17 mouse cellular contexts compared by ENCODE assay signal in the genomic region with DNA sequence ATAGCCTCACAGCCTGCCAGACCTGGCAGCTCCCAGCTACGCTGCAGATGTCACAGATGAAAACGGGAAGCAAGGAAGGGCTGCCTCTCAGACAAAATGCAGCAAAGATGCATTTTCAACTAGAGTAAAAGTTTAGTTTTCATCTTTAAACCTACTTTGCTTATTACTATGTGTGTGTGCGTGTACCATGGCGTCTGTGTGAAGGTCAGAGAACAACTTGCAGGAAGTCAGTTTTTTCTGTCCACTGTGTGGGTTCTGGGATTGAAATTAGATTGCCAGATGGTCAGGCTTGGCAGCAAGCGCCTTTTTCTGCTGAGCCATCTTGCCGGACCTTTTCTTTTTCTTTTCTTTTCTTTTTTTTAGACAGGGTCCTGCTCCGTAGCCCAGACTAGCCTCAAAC. TPM values are rescaled to one million over a fixed set of nuclear protein-coding genes. Genes with fewer than 3 reads are reported as not detected.
DNase-seq lines count a peak whose midpoint lies in the region; ATAC-seq and TF ChIP-seq lines count a peak whose summit lies in the region.
"Had no signal": no experiment of that assay in that cellular context is flagged by ENCODE, and none has a peak within 500 bp of the region (broad histone marks: within the 10 kb centered on the region; RNA-seq: fewer than 3 reads in every experiment).

No protein-coding gene starts in this region.

- no peak for DNase-seq in forebrain, embryonic 14.5 days (ENCODE audit: low spot score)
- DNase-seq in forebrain, postnatal 0 days: no peak
- DNase-seq in kidney, adult 2 months: no peak
- DNase-seq in kidney, postnatal 10 days: no peak
- no peak for DNase-seq in spleen, adult 2 months (ENCODE audit: low read depth in 1 of 2, low spot score in 2 of 2)
- no peak for DNase-seq in spleen, postnatal 36 days (ENCODE audit: low spot score in 2 of 2)
- no peak for DNase-seq in ovary, postnatal 14 days (ENCODE audit: low spot score)
- no peak for DNase-seq in natural killer cell, adult 2 months (ENCODE audit: low spot score in 2 of 2)
- DNase-seq: gastrocnemius, postnatal 25 days; spleen, adult 18-20 months; thymus, postnatal 36 days had no signal

- H3K36me3 ChIP-seq in forebrain, embryonic 14.5 days (ENCODE audit: control insufficient read depth, insufficient read depth, low read length): peaks cover 71% of the 10 kb centered on the region
- peaks cover 70% of the 10 kb centered on the region for H3K36me3 ChIP-seq in forebrain, postnatal 0 days (ENCODE audit: insufficient read depth)
- no peaks in the 10 kb centered on the region; the same call in 1 of the 2 replicates for H3K36me3 ChIP-seq in kidney, adult 2 months (ENCODE audit: control insufficient read depth, insufficient read depth, low read length)
- peaks cover 34% of the 10 kb centered on the region for H3K36me3 ChIP-seq in spleen, adult 2 months (ENCODE audit: control insufficient read depth, insufficient read depth, low read length)

- 87% methylated on average over 7 of the region's 7 CpGs for WGBS in forebrain, embryonic 14.5 days
- WGBS in forebrain, postnatal 0 days: 70% methylated on average over 7 of the region's 7 CpGs
- WGBS in kidney, adult 2 months: 61% methylated on average over 7 of the region's 7 CpGs
- 90% methylated on average over 7 of the region's 7 CpGs for WGBS in spleen, adult 2 months

- no peaks in the 10 kb centered on the region for H3K9me3 ChIP-seq in forebrain, embryonic 14.5 days (replicated peaks; ENCODE audit: control insufficient read depth, low read length)
- no peaks in the 10 kb centered on the region for H3K9me3 ChIP-seq in forebrain, postnatal 0 days (ENCODE audit: low read length)
- H3K9me3 ChIP-seq: embryonic facial prominence, embryonic 13.5 days; heart, embryonic 12.5 days; hindbrain, embryonic 10.5 days had no signal

- no peak overlapping the region for H3K4me3 ChIP-seq in forebrain, embryonic 14.5 days (ENCODE audit: low read depth, low read length)
- H3K4me3 ChIP-seq in forebrain, postnatal 0 days (ENCODE audit: low read depth, low read length): no peak overlapping the region
- H3K4me3 ChIP-seq in kidney, adult 2 months (ENCODE audit: insufficient read depth, low read depth, low read length): no peak overlapping the region
- no peak overlapping the region for H3K4me3 ChIP-seq in spleen, adult 2 months (ENCODE audit: extremely low read depth, insufficient read depth, insufficient read length)
- H3K4me3 ChIP-seq: embryonic facial prominence, embryonic 13.5 days; heart, embryonic 12.5 days; hindbrain, embryonic 10.5 days had no signal

- ATAC-seq in forebrain, embryonic 14.5 days: no peak
- no peak for ATAC-seq in forebrain, postnatal 0 days
- ATAC-seq: intestine, embryonic 16.5 days had no signal

- peaks cover 2% of the 10 kb centered on the region; the same call in 1 of the 2 replicates for H3K4me1 ChIP-seq in forebrain, embryonic 14.5 days (ENCODE audit: control insufficient read depth, insufficient read depth, low read length)
- H3K4me1 ChIP-seq in forebrain, postnatal 0 days (ENCODE audit: insufficient read depth): no peaks in the 10 kb centered on the region
- H3K4me1 ChIP-seq in kidney, adult 2 months (ENCODE audit: control insufficient read depth, insufficient read depth, low read length): peaks cover 4% of the 10 kb centered on the region; the same call in 1 of the 2 replicates
- H3K4me1 ChIP-seq in spleen, adult 2 months (ENCODE audit: control insufficient read depth, insufficient read depth, insufficient read length): peaks cover 8% of the 10 kb centered on the region; the same call in 1 of the 2 replicates

- peak overlapping the region; percentile 5; the same call in 1 of the 2 replicates for H3K27ac ChIP-seq in forebrain, embryonic 14.5 days (ENCODE audit: low read depth, low read length)
- H3K27ac ChIP-seq in forebrain, postnatal 0 days (ENCODE audit: low read depth, low read length): no peak overlapping the region
- H3K27ac ChIP-seq in kidney, adult 2 months (ENCODE audit: insufficient read depth, low read depth, low read length): peak overlapping the region; percentile 24; the same call in 1 of the 2 replicates
- peak overlapping the region; percentile 44; the same call in 1 of the 2 replicates for H3K27ac ChIP-seq in spleen, adult 2 months (ENCODE audit: insufficient read depth, low read length)
- H3K27ac ChIP-seq: embryonic facial prominence, embryonic 13.5 days; hindbrain, embryonic 10.5 days; liver, embryonic 14.5 days had no signal

- H3K4me2 ChIP-seq in forebrain, embryonic 14.5 days (ENCODE audit: low read length): no peak overlapping the region
- no peak overlapping the region for H3K4me2 ChIP-seq in forebrain, postnatal 0 days (ENCODE audit: low read depth)
- H3K4me2 ChIP-seq: embryonic facial prominence, embryonic 13.5 days; heart, embryonic 12.5 days; midbrain, embryonic 11.5 days had no signal

- no peak overlapping the region for H3K9ac ChIP-seq in forebrain, embryonic 14.5 days (ENCODE audit: low read length)
- no peak overlapping the region for H3K9ac ChIP-seq in forebrain, postnatal 0 days
- H3K9ac ChIP-seq: liver, embryonic 14.5 days had no signal

- TF ChIP-seq CTCF in forebrain, postnatal 0 days (IDR thresholded peaks at IDR 0.05; ENCODE audit: low read depth): no peak
- no peak for TF ChIP-seq CTCF in kidney, adult 2 months (conservative IDR thresholded peaks at IDR 0.05; ENCODE audit: insufficient read depth, insufficient read length, low read depth, low read length)
- TF ChIP-seq CTCF in spleen, adult 2 months (IDR thresholded peaks at IDR 0.05; ENCODE audit: extremely low read depth, insufficient read depth, insufficient read length, insufficient replicate concordance): no peak

- no peak for TF ChIP-seq POLR2A in kidney, adult 2 months (IDR thresholded peaks at IDR 0.05; ENCODE audit: low read depth, low read length)
- TF ChIP-seq POLR2A in spleen, adult 2 months (IDR thresholded peaks at IDR 0.05; ENCODE audit: low read depth, low read length): no peak

- no peaks in the 10 kb centered on the region for H3K27me3 ChIP-seq in forebrain, embryonic 14.5 days (replicated peaks; ENCODE audit: control insufficient read depth, insufficient read depth, low read length)
- H3K27me3 ChIP-seq in forebrain, postnatal 0 days (ENCODE audit: insufficient read depth, low read length): no peaks in the 10 kb centered on the region
- H3K27me3 ChIP-seq in kidney, adult 2 months (replicated peaks; ENCODE audit: control insufficient read depth, insufficient read depth, low read length): no peaks in the 10 kb centered on the region
- no peaks in the 10 kb centered on the region for H3K27me3 ChIP-seq in spleen, adult 2 months (ENCODE audit: control insufficient read depth, insufficient read depth, low read length)
- H3K27me3 ChIP-seq: embryonic facial prominence, embryonic 13.5 days; heart, embryonic 12.5 days had no signal

RNA-seq across cellular contexts. Expression of gene Wdr73, which starts 6.9 kb away (rescaled TPM):
- polyA plus RNA-seq in forebrain, embryonic 14.5 days (2014; fragmentation: Nextera tagmentation; extraction: Ambion mirVana): 36.3 and 38.1 TPM in 2 replicates
- 48.4 and 54.0 TPM in 2 replicates for total RNA-seq in forebrain, postnatal 0 days (2014; rRNA removed)
- 38.6 and 41.2 TPM in 2 replicates for polyA plus RNA-seq in forebrain, postnatal 0 days (2015; fragmentation: Nextera tagmentation; extraction: Ambion mirVana)
- 15.4 and 16.1 TPM in 2 replicates for polyA plus RNA-seq in kidney, adult 2 months (2012; rRNA removed)
- 12.8 and 20.1 TPM in 2 replicates for polyA plus RNA-seq in spleen, adult 2 months (2012; rRNA removed)

RNA-seq across cellular contexts. Expression of gene Nmb, which starts 10.7 kb away (rescaled TPM):
- 3.8 and 7.9 TPM in 2 replicates for polyA plus RNA-seq in forebrain, embryonic 14.5 days (2014; fragmentation: Nextera tagmentation; extraction: Ambion mirVana)
- total RNA-seq in forebrain, postnatal 0 days (2014; rRNA removed): 8.6 and 13.5 TPM in 2 replicates
- polyA plus RNA-seq in forebrain, postnatal 0 days (2015; fragmentation: Nextera tagmentation; extraction: Ambion mirVana): 10.9 and 13.9 TPM in 2 replicates
- 4.6 and 5.0 TPM in 2 replicates for polyA plus RNA-seq in kidney, adult 2 months (2012; rRNA removed)
- polyA plus RNA-seq in spleen, adult 2 months (2012; rRNA removed): 5.3 and 5.4 TPM in 2 replicates

RNA-seq across cellular contexts. Expression of gene Zscan2, which starts 33.5 kb away (rescaled TPM):
- 5.6 and 5.7 TPM in 2 replicates for polyA plus RNA-seq in forebrain, embryonic 14.5 days (2014; fragmentation: Nextera tagmentation; extraction: Ambion mirVana)
- total RNA-seq in forebrain, postnatal 0 days (2014; rRNA removed): 29.1 and 38.3 TPM in 2 replicates
- 1.6 and 3.3 TPM in 2 replicates for polyA plus RNA-seq in forebrain, postnatal 0 days (2015; fragmentation: Nextera tagmentation; extraction: Ambion mirVana)
- 5.2 and 5.4 TPM in 2 replicates for polyA plus RNA-seq in kidney, adult 2 months (2012; rRNA removed)
- 4.3 and 6.5 TPM in 2 replicates for polyA plus RNA-seq in spleen, adult 2 months (2012; rRNA removed)

RNA-seq across cellular contexts. Expression of gene Sec11a, which starts 53.4 kb away (rescaled TPM):
- 149 and 164 TPM in 2 replicates for polyA plus RNA-seq in forebrain, embryonic 14.5 days (2014; fragmentation: Nextera tagmentation; extraction: Ambion mirVana)
- 64.6 and 72.5 TPM in 2 replicates for total RNA-seq in forebrain, postnatal 0 days (2014; rRNA removed)
- polyA plus RNA-seq in forebrain, postnatal 0 days (2015; fragmentation: Nextera tagmentation; extraction: Ambion mirVana): 133 and 140 TPM in 2 replicates
- 64.0 and 93.1 TPM in 2 replicates for polyA plus RNA-seq in kidney, adult 2 months (2012; rRNA removed)
- 36.9 and 45.3 TPM in 2 replicates for polyA plus RNA-seq in spleen, adult 2 months (2012; rRNA removed)
